Mouse (Mus musculus) hindbrain, postnatal 0 days (tissue): ENCODE results near the gene Twist1. TPM values are rescaled to one million over a fixed set of nuclear protein-coding genes. Genes with fewer than 3 reads are reported as not detected.

ENCODE experiments used
- ATAC-seq: fragments of 200-750 bp; cut with Nextera tagmentation; 2 replicates; pipeline ENCODE4 v1.8.0; 2017; ENCODE audit warnings: mild to moderate bottlenecking, moderate TSS enrichment, moderate library complexity
- DNase-seq: peaks from one replicate; pipeline ENCODE4 v3.0.0-alpha.2; 2015; ENCODE audit warnings: low spot score
- H3K27ac ChIP-seq: fragments of 300-500 bp; sonication (generic); 2 replicates; pipeline ENCODE4 v1.5.1; 2014; ENCODE audit warnings: mild to moderate bottlenecking
- H3K27me3 ChIP-seq: fragments of 300-500 bp; sonication (generic); 2 replicates; pipeline ENCODE4 v1.6.1; 2014; ENCODE audit warnings: low read length, mixed read lengths; ENCODE audit not compliant: insufficient read depth
- H3K36me3 ChIP-seq: fragments of 300-500 bp; sonication (generic); 2 replicates; pipeline ENCODE4 v1.6.1; 2014; ENCODE audit warnings: low read length, mixed read lengths; ENCODE audit not compliant: insufficient read depth
- H3K4me1 ChIP-seq: fragments of 300-500 bp; sonication (generic); 2 replicates; pipeline ENCODE4 v1.6.1; 2014; ENCODE audit warnings: antibody characterized with exemption, low read length, mixed read lengths; ENCODE audit not compliant: insufficient read depth
- H3K4me2 ChIP-seq: fragments of 300-500 bp; sonication (generic); 2 replicates; pipeline ENCODE4 v1.6.1; 2014; ENCODE audit warnings: low read depth, mild to moderate bottlenecking, low read length, moderate library complexity, mixed read lengths
- H3K4me3 ChIP-seq: fragments of 300-500 bp; sonication (generic); 2 replicates; pipeline ENCODE4 v1.5.1; 2014; ENCODE audit warnings: low read length
- H3K9ac ChIP-seq: fragments of 300-500 bp; sonication (generic); replicated peaks from 2 replicates; pipeline ENCODE4 v1.6.1; 2014; ENCODE audit warnings: mild to moderate bottlenecking, low read length, moderate library complexity, mixed read lengths
- H3K9me3 ChIP-seq: fragments of 300-500 bp; sonication (generic); 2 replicates; pipeline ENCODE4 v1.6.1; 2016; ENCODE audit warnings: low read length, mixed read lengths
- CTCF ChIP-seq: IDR thresholded peaks from 2 replicates; pipeline ENCODE4 v1.5.1; 2016; ENCODE audit warnings: antibody characterized with exemption, control low read depth, low read depth
- WGBS: fragments of 180-500 bp; shearing (Covaris S2); extraction: QIAGEN DNeasy Blood & Tissue Kit; methylation state at CpG from one replicate; pipeline ENCODE4 v1.1.7; 2014; 5-methylcytosine and 5-hydroxymethylcytosine counted together
- polyA plus RNA-seq: library from polyadenylated mRNA; unstranded; fragments of >200 nt; fragmentation: Nextera tagmentation; extraction: Ambion mirVana; gene quantifications from 2 replicates; pipeline ENCODE4 v1.2.1, GENCODE M21; 2015
- total RNA-seq: library from RNA; depleted of rRNA; stranded (reverse); fragments of >200 nt; gene quantifications from 2 replicates; pipeline ENCODE4 v1.2.3, GENCODE M21; 2014; rRNA removed

Gene Twist1
- total and polyA plus RNA-seq, 2 experiments from 2014 or later = 1.1 to 3.7 TPM

- Histone ChIP-seq H3K9me3 (no peaks in the 10 kb centered on the region), H3K4me2 (no peak overlapping the region), H3K36me3 (no peaks in the 10 kb centered on the region), H3K4me1 (no peaks in the 10 kb centered on the region), H3K27me3 (no peaks in the 10 kb centered on the region), H3K4me3 (no peak overlapping the region), H3K9ac (no peak overlapping the region), H3K27ac (no peak overlapping the region)
- DNase-seq (no peak), ATAC-seq (no peak)
- no peak for TF ChIP-seq CTCF
- 88% methylated on average over 3 of the region's 3 CpGs for WGBS
Observed at GRCm38 (mm10) chr12:33993127-33993526, 35.7 kb downstream of the Twist1 start.

Other genes starting within 250 kb of the Twist1 start
- gene Ferd3l, start 29.2 kb upstream of the Twist1 start, total RNA-seq = 1.4 TPM in 1 of 2 replicates, not detected in the other
- 0.16 and 0.28 TPM in 2 replicates for gene Ferd3l, start 29.2 kb upstream of the Twist1 start, polyA plus RNA-seq